Mouse (Mus musculus): Measurements from ENCODE around the gene Lgi4. TPM values are rescaled to one million over a fixed set of nuclear protein-coding genes. Genes with fewer than 3 reads are reported as not detected.

The Lgi4 gene
- 1 to 10 TPM in 19 of 26 experiments, under 1 TPM in 7; 0.50 to 7.1 (median 1.5) TPM for total RNA-seq (2018; cell fraction: chromatin; rRNA removed)
- under 1 TPM; 0.09 to 0.59 (median 0.22) TPM for total RNA-seq (2018; cell fraction: cytosol; rRNA removed)
- total RNA-seq (2018; cell fraction: nucleus; rRNA removed), result 1 to 10 TPM in 13 of 26 experiments, under 1 TPM in 13; 0.29 to 3.0 (median 0.94) TPM
- 0.14 to 0.27 TPM (median 0.22 TPM) in 3 replicates for polyA plus RNA-seq (2018)

DNA sequence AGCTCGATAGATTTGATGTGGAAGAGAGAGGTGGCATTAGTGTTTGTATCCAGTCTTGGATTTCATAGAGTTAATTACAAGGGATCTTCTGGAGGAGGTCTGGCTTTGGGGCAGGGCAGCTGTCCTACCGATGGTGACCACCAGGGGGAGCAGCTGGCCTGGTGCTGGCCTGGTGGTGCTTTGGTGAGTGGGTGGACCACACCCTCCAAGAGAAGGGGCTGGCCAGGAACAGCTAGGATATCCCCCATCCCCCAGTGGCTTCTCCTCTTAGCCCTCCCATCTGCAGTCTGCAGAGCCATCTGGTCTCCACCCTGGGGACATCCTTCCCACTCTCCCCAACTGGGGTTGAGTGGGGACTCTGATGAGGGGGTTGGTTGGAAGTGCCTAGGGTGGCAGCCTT, at the start of gene Lgi4:
Gene Lgi4 (plus strand): TSS at position 235 of the 400 bp plus-strand sequence.
- 0% methylated on average over 2 of the region's 2 CpGs for WGBS (ENCODE audit: missing documents)
- no peak within 1 kb of the TSS for H3K27ac ChIP-seq
- no peak within 1 kb of the TSS for H3K4me3 ChIP-seq (ENCODE audit: inconsistent target)
- H3K36me3 ChIP-seq (ENCODE audit: inconsistent target), result no peaks in the 10 kb centered on the region
- no peaks in the 10 kb centered on the region for H3K79me2 ChIP-seq (ENCODE audit: inconsistent target)

DNA sequence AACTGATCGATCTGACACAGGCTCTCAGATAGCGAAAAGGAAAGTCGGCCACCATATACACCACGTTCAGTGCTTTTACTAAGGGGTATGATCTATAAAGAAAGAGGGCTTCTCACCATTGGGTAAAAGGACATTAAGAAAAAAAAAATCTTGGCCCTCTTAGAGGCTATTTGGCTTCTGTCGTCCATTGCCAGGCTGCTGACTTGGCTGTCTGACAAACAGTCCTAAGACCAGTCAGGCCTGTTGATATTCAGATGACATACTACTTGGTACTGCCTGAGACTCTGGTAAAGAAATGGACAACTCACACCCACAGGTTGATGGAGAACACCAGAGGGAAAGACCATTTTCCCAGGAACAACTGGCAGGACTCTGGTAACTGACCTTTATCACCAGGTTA, 46.2 kb upstream of the Lgi4 start:
- Histone ChIP-seq H3K36me3 (ENCODE audit: inconsistent target) (no peaks in the 10 kb centered on the region), H3K79me2 (ENCODE audit: inconsistent target) (no peaks in the 10 kb centered on the region), H3K27ac (no peak overlapping the region), H3K4me3 (ENCODE audit: inconsistent target) (no peak overlapping the region)
- WGBS (ENCODE audit: missing documents), result 90% methylated on average over 5 of the region's 5 CpGs

DNA sequence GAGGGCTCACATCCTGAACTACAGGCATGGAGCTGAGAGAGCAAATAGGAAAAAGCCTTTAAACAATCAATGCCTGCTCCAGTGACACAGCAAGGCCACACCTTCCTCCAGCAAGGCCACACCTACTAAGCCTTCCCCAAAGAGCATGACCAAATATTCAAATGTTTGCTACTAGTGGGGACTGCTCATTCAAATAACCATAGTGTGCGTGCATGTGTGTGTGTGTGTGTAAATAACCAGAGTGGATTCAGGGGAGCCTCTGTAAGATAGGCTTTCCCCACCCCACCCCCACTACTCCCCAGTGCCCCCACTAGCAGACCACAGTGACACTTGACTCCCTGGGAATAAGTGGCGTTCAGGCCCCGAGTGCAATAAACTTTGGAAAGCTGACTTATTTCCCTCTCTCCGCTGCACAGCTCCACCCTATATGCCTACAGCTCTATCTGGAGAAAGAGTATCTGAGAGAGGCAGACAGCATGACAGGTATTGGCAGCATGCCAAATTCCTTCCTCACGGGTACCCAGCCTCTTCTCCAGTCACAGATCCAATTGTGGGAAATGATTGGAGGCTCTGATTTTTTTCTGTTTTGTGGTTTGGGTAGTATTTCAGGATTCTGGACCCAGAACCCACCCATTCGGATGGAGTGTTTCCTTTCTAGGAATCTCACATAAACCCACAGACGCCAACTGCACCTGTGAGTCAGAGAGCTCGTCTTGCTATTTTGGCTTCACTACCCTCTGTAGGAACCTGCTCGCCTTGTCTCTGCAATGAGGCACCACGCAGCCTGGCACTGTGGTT, 41.8 kb upstream of the Lgi4 start:
- no peak overlapping the region for H3K27ac ChIP-seq
- H3K79me2 ChIP-seq (ENCODE audit: inconsistent target), result no peaks in the 10 kb centered on the region
- 85% methylated on average over 8 of the region's 10 CpGs for WGBS (ENCODE audit: missing documents)
- no peak overlapping the region for H3K4me3 ChIP-seq (ENCODE audit: inconsistent target)
- no peaks in the 10 kb centered on the region for H3K36me3 ChIP-seq (ENCODE audit: inconsistent target)

DNA sequence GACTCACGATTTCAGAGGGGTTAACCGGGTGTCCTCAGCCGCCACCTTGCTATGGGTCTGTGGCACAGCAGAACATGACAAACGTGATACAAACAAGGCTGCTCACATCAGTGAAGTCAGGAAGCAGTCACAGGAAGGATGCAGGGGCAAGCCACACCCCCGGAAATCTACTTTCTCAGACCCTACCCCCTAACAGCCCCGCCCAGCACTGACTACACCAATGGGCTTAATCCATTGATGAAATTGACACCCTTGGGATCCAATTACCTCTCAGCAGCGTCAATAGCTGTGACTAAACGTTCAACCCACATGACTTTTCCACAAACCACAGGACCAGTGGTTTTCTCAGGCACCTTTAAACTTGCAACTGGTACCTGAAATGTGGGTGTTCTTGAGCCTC, 30.5 kb upstream of the Lgi4 start:
- H3K4me3 ChIP-seq (ENCODE audit: inconsistent target), result no peak overlapping the region
- WGBS (ENCODE audit: missing documents), result 77% methylated on average over 8 of the region's 8 CpGs
- no peaks in the 10 kb centered on the region for H3K36me3 ChIP-seq (ENCODE audit: inconsistent target)
- no peaks in the 10 kb centered on the region for H3K79me2 ChIP-seq (ENCODE audit: inconsistent target)
- H3K27ac ChIP-seq, result no peak overlapping the region

DNA sequence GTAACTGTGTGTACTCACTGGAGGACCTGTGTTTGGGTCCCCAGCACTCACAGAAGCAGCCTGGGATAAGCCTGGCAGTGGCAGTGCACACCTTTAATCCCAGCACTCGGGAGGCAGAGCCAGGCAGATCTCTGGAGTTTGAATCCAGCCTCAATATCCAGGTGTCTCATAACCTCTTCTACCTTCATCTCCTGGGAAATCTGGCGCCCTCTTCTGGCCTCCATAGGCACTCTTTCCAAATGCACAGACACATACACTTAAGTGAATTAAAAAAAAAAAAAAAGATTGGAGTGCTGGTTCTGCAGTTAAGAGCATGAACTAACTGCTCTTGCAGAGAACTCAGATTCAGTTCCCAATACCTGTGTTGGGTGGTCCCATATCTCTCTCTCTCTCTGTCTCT, 28.4 kb upstream of the Lgi4 start:
- Histone ChIP-seq H3K79me2 (ENCODE audit: inconsistent target) (0 out of 2 replicates have a peak, but pooled peaks cover under 1% of the 10 kb centered on the region), H3K4me3 (ENCODE audit: inconsistent target) (no peak overlapping the region), H3K27ac (no peak overlapping the region), H3K36me3 (ENCODE audit: inconsistent target) (peaks cover 7% of the 10 kb centered on the region; the same call in 1 of the 2 replicates)
- WGBS (ENCODE audit: missing documents), result 90% methylated on average over 2 of the region's 2 CpGs

DNA sequence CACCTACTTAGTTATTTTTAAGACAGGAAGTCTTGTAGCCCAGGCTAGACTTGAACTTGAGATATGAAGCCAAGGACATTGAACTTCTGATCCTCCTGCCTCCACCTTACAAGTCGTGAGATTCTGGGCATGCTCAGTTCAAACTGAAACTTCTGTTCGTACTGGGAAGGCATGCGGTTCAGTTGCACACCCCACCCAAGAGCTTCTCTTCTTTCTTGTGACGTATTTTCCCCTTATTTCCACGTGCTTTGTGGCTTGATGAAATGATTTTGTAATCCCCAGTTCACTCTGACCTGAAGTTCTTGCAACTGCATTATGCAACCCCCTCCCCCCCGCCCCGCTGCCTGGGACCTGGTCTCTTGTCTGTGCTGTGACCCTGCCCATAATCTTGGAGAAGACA, 27.4 kb upstream of the Lgi4 start:
- WGBS (ENCODE audit: missing documents), result 0% methylated on average over 5 of the region's 7 CpGs
- peak overlapping the region; percentile 83 for H3K27ac ChIP-seq
- H3K4me3 ChIP-seq (ENCODE audit: inconsistent target), result no peak overlapping the region
- peaks cover 11% of the 10 kb centered on the region; the same call in 1 of the 2 replicates for H3K79me2 ChIP-seq (ENCODE audit: inconsistent target)
- peaks cover 10% of the 10 kb centered on the region; the same call in 1 of the 2 replicates for H3K36me3 ChIP-seq (ENCODE audit: inconsistent target)

DNA sequence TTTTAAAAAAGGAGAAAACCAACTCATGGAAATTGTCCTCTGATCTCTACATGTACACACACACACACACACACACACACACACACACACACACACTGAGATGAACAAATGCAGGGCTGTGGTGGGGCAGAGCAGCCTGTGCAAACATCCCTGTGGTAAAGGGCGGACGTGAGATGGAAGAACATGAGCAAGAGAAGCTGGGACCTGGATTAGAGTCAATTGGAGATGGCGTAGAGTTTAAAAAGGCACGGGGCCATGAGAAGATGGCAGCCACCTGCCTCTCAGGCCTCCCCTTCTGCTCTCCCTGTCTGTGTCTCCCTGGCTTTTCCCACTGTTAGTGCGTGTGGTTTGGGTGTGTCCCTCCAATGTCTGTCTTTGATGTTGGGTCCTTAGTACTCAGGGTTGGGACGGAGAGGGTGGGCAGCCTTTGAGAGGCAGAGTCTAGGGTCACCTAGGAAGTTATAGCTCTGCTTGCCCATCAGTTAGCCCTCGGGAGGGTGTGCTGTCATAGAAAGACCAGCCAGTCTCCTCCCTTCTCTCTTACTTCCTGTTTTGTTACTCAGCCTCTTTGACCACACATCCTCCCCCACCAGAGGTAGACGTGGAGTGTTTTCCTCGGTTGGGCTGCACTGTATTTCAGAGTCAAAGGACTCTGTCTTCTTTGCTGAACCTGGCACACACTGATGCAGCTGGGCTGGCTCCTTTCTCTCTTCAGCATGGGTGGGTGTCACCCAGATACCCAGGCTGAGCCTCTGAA, 25.6 kb upstream of the Lgi4 start:
- Histone ChIP-seq H3K79me2 (ENCODE audit: inconsistent target) (peaks cover 22% of the 10 kb centered on the region), H3K36me3 (ENCODE audit: inconsistent target) (peaks cover 11% of the 10 kb centered on the region; the same call in 1 of the 2 replicates), H3K27ac (peak overlapping the region; percentile 83), H3K4me3 (ENCODE audit: inconsistent target) (no peak overlapping the region)
- WGBS (ENCODE audit: missing documents), result 27% methylated on average over 9 of the region's 9 CpGs

DNA sequence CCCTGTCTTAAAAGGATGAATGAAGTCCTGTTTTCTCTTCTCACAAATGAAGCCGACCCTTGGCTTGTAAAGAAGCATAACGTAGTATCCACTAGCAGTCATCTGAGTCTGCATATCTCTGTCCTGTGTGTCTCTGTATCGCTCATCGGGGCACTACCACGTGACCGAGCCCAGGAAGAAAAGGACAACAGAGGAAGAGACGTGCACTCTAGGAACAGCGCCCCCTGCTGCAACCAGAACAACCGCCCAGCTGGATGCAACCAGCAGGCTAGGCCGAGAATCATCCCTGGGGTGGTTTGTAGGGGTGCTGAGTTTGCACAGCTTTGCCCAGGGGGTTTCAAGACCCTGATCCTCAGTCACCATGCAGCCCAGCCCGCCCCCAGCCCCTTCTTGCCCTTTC, 24.4 kb upstream of the Lgi4 start:
- Histone ChIP-seq H3K36me3 (ENCODE audit: inconsistent target) (peaks cover 21% of the 10 kb centered on the region; the same call in 1 of the 2 replicates), H3K79me2 (ENCODE audit: inconsistent target) (peaks cover 34% of the 10 kb centered on the region), H3K4me3 (ENCODE audit: inconsistent target) (no peak overlapping the region), H3K27ac (peak overlapping the region; percentile 83)
- 54% methylated on average over 11 of the region's 11 CpGs for WGBS (ENCODE audit: missing documents)

DNA sequence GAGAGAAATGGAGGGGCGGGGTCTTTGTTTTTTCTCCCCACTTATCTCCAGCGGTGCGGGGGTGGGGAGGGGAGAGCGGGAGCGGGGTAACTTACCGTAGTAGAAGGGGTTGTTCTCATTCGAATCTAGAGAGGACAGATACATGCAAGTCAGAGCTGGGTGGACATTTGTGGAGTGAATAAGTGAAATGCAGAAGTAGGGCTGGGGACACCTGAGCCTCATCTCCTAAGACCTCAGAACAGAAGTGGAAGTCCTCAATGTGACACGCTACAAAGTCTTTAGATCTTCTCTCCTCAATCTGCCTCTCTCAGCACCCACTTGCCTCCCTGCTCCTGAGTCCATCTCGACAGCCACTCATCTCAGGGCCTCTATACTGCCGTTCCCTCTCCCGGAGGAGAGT, 23.9 kb upstream of the Lgi4 start:
- no peak overlapping the region for H3K4me3 ChIP-seq (ENCODE audit: inconsistent target)
- 87% methylated on average over 11 of the region's 11 CpGs for WGBS (ENCODE audit: missing documents)
- H3K79me2 ChIP-seq (ENCODE audit: inconsistent target), result peaks cover 39% of the 10 kb centered on the region
- peaks cover 21% of the 10 kb centered on the region; the same call in 1 of the 2 replicates for H3K36me3 ChIP-seq (ENCODE audit: inconsistent target)
- H3K27ac ChIP-seq, result peak overlapping the region; percentile 83; the same call in 1 of the 2 replicates

DNA sequence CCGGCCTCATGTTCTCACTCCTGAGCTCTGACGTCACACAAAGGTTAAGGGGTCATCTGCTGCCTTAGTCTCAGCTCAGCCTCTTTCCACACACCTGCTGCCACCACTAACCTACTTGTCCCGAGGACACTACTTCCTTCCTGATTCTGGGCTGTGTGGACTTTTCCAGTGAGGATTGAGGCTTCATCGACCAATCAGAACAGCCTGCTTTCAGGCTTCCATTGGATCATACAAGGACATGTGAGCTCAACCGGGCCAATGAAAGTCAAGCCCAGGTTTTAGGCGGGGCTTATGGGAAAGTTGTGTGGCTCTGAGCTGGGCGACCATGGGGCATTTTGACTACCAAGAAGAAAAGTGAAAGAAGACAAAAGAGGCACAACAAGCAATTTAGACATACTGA, 22.2 kb upstream of the Lgi4 start:
- peaks cover 21% of the 10 kb centered on the region; the same call in 1 of the 2 replicates for H3K36me3 ChIP-seq (ENCODE audit: inconsistent target)
- WGBS (ENCODE audit: missing documents), result 50% methylated on average over 7 of the region's 7 CpGs
- peaks cover 55% of the 10 kb centered on the region for H3K79me2 ChIP-seq (ENCODE audit: inconsistent target)
- H3K27ac ChIP-seq, result peak overlapping the region; percentile 52
- H3K4me3 ChIP-seq (ENCODE audit: inconsistent target), result peak overlapping the region; percentile 4; the same call in 1 of the 2 replicates

DNA sequence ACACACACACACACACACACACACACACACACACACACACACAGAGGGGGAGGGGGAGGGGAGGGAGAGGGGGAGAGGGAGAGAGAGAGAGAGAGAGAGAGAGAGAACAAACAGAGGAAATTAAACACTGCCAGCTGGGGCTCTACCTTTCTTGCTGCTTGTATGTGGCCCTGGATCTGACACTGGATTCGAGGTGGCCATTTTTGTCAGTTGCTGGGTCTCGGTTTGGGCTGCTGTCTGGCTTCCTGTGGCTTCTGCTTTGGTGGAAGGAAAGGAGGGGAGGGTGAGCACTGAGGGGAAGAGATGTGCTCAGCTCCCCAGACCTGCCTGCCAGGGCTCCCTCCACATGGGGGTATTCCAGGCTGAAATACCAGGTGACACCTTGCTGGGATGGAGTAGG, 21.5 kb upstream of the Lgi4 start:
- peak overlapping the region; percentile 4; the same call in 1 of the 2 replicates for H3K4me3 ChIP-seq (ENCODE audit: inconsistent target)
- H3K27ac ChIP-seq, result peak overlapping the region; percentile 52
- peaks cover 59% of the 10 kb centered on the region for H3K79me2 ChIP-seq (ENCODE audit: inconsistent target)
- peaks cover 21% of the 10 kb centered on the region; the same call in 1 of the 2 replicates for H3K36me3 ChIP-seq (ENCODE audit: inconsistent target)
- WGBS (ENCODE audit: missing documents), result 7% methylated on average over 2 of the region's 2 CpGs

DNA sequence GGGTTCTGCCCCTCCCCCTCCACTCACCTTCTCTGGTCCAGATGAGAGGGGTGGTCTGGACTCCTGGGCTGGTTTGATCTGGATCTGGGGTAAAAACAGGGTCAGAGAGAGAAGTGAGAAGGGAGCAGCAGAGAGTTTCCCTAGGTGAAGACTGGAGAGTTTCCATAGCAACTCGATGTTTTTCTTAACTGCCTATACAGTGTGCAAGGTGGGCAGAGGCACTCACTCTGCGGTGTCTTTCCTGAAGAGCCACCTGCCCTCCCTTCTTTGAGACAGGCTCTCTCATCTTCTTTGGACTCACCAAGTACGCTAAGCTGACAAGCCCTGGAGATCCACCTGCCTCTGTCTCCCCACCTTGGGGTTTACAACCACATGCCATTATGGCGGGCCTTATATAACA, 20.1 kb upstream of the Lgi4 start:
- Histone ChIP-seq H3K79me2 (ENCODE audit: inconsistent target) (peaks cover 59% of the 10 kb centered on the region), H3K27ac (no peak overlapping the region), H3K36me3 (ENCODE audit: inconsistent target) (peaks cover 21% of the 10 kb centered on the region; the same call in 1 of the 2 replicates), H3K4me3 (ENCODE audit: inconsistent target) (no peak overlapping the region)
- WGBS (ENCODE audit: missing documents), result 97% methylated on average over 4 of the region's 4 CpGs

DNA sequence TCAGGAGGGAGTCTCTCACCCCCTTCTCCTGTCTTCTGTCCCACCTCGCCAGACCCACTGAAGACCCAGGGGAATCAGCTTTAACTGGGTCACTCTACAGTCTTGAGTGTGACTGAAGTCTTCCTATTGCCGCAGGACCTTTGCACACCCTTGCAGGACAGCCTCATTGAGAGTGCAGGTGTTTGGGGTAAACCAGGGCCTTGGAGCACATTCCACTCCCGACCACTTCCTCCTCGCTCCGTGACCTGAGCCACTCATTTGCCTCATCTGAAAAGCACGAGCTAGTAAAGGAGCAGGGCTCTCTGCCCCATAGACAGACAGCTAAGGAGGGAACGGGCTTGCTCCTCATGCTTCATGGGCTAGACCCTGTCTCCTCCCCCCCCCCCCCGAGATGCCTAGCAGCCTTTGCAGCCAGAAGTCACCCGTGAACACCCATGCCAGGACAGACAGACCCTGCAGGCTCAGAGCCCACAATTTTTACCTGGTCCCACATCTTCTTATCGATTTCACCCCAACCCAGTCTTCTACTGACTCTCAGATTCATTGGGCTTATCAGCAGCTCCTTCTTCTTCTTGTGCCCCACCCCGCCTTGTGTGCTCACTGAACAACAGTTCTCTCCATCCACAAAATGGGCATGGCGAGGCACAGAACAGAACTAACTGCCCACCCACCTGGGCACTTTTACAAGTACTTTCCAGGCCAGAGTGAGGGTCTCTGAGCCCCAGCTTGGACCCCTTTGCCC, 18.7 kb upstream of the Lgi4 start:
- 57% methylated on average over 12 of the region's 12 CpGs for WGBS (ENCODE audit: missing documents)
- Histone ChIP-seq H3K4me3 (ENCODE audit: inconsistent target) (peak overlapping the region; percentile 83), H3K79me2 (ENCODE audit: inconsistent target) (peaks cover 59% of the 10 kb centered on the region), H3K36me3 (ENCODE audit: inconsistent target) (peaks cover 16% of the 10 kb centered on the region; the same call in 1 of the 2 replicates), H3K27ac (peak overlapping the region; percentile 90)

DNA sequence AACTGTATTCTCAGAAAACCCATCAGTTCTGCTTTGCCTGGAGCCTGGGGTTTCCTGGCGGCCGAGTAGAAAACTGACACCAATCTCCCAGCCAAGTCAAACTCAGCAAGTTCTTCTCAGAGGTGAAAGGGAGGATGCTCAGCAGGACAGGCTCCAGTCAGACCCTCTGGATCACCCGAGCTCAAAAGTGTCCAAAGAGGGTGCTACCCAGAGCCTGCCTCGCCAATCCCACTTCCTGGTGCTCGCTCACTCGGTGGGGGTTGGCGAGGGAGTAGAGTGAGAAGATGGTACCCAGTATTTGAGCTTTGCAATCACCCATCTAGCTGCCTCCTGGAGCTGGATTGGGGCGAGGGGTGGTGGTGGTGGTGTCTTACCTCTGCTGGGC, 18.1 kb upstream of the Lgi4 start:
- Histone ChIP-seq H3K4me3 (ENCODE audit: inconsistent target) (peak overlapping the region; percentile 83), H3K27ac (peak overlapping the region; percentile 90), H3K36me3 (ENCODE audit: inconsistent target) (peaks cover 11% of the 10 kb centered on the region; the same call in 1 of the 2 replicates), H3K79me2 (ENCODE audit: inconsistent target) (peaks cover 56% of the 10 kb centered on the region)
- 10% methylated on average over 8 of the region's 8 CpGs for WGBS (ENCODE audit: missing documents)
